Mouse (Mus musculus) frontal cortex, postnatal 14 days (tissue): ENCODE results near the gene Alox5.

Source experiments
- DNase-seq, 2 experiments: peaks; one replicate each; pipeline ENCODE4 v3.0.0; 2022; ENCODE audit warnings: low spot score in 2 of 2

The Alox5 gene

DNA sequence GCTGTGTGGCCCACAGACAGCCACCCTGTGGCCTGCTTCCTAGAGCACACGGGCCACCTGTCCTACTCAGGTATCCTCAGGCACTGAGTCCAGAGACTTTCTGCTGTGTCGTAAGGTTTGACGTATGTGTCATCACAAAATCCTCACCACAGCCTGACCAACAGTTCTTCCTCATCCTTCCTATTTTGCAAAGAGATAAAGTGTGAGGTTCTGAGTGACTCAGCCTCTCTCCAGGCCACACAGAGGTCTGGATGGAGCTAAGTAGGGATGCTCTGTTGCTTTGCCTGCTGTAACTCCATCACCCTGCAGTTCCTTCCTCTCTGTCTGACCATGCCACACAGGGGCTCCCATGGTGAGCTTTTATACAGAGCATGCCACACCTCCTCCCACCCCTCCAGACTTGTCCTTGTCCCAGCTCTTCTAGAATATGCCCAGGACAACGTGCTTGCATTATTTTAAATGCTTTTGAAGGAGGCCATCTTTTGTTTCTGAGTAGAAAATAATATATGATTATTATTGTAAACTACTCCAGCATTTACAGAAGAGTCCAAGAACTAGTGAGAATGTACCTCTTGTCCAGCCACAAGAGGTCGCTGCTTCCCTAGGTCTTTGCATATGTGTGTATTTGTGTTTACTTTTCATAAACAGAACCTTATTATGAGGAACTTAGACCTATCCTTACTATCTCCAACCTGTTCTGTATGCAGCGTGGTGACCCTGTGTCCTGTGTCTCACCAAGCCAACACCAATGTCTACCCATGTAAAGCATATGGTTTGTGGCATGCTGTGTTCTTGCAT, 43.3 kb downstream of the Alox5 start:
- no peak for DNase-seq

DNA sequence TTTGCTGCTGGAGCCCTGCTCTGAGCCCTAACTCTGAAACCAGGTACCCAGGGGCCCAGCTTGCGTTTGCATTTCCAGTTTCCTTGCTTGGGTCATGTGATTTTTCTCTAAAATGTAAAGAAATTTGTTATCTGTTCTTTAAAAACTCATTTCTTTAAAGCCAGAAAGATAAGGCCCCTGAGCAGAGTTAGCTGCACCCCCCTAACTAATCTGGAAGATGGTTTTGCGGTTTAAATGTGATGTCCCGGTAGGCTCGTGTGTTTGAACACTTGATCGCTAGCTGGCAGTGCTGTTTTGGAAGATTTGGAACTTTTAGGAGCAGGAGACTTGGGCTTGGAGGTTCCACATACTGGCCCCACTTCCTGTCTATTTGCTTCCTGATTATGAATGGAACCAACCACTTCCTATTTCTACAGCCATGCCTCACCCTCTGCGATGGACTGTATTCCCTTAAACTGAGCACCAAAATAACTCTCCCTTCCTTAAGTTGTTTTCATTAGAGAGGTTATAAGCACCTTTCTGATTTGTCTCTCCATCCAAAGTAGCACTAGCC, 44.9 kb downstream of the Alox5 start:
- DNase-seq = no peak

DNA sequence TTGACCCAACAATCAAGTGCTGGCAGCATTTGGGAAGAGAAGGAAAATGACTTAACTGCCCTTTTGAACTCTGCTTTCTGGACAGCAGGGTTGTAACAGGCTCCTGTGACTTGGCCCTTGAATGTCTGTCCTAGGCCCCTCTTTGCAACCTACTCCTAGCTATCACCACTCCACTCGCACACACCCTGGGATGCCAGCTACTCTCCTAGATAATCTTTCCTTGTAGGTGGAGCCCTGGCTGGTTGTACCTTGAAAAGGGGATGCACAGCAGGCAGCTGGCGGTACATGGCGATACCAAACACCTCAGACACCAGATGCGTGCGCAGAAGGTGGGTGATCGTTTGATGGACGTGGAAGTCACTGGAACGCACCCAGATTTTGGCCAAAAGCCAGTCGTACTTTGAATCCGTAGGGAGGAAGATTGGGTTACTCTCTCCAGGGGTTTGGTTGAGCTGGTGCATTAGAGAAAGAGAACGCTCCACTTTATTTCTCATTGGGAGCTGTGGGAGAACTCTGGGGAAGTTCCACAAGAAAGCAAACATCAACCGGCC, 45.8 kb downstream of the Alox5 start:
- DNase-seq = no peak

DNA sequence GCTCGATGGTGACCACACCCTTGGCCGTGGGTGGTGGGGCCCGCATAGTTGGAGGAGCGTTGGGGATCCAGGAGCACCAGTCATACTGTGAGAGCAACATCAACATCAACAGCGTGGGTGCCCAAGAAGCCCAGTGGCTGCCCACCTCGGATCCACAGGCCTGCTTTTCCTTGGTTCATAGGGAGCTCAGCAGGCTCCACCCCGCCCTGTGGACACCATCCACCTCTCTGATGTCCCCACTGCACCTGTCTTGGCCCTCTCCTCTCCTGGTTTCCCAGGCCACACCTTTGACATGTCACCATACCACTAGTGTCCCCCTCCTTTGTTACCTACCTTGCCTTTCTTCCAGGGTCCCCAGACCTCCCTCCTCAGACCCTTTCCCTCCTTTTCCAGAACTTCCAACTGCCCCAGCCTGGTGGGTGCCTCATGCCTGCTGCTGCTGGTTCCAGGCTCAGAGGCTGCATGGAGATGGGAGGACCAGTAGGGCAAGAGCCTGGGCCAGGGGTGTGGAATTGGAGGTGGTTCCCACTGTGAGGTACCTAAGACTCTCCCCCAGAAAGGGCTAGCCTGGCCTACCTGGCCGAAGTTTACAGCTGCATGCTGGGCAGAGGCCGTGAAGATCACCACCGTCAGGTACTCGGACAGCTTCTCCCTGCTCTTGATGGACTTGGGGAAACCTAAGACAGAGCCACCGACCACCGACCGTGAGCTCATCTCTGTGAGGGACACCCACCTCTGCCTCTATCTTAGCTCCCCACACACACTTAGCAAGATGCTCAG, 48.2 kb downstream of the Alox5 start:
- DNase-seq = no peak

DNA sequence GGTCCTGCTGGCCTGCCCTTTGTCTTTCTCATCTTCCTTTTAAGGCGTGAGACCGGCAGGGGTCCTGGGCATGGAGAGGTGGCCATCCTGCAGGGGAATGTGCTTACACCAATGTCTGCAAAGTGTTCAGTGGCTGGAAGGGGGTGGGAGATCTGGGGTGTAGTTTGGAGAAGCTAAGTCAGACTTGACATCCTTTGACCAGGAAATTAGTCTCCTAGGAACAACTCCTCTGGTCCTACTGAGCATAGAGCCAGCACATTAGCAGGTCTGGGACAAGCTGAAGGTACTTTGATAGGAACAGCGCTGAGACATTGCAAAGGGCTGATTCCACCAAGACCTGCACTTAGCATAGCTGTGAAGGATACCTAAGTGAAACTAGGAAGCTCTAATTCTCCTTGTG, 49.3 kb downstream of the Alox5 start:
- no peak for DNase-seq

DNA sequence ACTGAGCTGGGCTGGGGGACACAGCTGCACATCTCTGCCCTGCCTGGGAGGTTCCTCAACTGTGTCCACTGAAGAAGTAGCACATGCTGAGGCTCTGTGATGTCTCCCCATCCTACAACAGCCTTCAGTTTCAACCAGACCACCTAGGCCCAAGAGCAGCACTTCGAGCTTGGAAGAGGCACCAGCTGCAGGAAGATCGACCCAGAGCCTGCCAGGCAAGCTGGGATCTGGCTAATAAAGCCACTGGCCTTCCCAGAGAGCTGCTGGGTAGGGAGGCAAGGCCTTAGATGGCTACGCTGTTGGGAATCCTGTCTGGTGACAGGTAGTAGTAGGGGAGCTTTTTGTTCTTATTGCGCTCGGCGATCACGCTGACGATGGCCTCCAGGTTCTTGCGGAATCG, 50.5 kb downstream of the Alox5 start:
- DNase-seq = no peak

DNA sequence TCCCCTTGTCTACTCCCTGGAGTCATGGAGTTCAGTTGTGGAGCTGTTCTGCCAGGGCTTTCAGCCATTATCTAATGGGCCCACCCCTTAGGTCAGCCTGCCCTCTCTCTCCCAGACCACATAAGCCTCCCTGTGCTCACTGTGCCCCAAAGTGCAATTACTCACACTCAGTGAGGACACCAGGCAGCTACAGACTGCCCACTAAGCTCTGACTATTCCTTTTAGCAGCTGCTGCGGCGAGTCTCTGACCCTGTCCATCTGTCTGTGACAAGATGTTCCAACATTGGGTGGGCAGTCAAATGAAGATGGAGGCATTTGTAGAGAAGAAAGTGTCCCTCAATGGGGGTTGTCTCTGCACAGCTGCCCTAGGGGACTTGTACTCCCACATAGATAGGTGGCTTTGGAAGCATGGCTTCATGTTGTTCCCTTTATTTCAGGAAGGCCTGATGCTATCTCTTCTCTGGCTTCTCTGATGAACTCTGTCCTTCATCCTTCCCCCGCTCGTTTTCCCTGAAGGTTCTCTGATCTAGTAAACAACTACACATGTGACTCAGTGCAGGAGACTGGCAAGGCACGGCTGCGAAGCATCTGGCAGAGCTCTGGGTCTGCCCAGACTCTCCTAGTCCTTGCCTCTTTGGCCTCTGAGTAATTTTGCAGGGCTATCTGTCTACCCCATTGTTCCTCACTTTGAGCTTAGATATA, 52.9 kb downstream of the Alox5 start:
- no peak for DNase-seq

DNA sequence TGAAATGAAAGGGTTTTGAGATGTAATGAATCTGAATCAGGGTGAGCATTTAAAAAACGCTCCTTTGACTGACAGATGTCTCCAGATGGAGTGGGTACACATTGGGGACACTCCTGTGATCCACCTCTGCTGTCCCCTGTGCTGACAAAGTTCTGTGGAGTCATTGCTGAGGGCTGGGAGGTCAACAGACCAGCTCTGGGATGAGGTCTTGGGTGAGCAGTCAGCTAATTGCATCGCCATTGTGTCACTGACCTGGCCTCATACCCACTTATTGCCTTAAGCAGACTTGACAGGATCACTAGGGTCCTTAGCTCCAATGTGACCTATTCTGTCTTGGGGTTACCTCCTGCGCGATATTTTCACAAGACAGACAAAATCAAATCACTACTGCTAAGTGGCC, 53.8 kb downstream of the Alox5 start:
- no peak for DNase-seq

DNA sequence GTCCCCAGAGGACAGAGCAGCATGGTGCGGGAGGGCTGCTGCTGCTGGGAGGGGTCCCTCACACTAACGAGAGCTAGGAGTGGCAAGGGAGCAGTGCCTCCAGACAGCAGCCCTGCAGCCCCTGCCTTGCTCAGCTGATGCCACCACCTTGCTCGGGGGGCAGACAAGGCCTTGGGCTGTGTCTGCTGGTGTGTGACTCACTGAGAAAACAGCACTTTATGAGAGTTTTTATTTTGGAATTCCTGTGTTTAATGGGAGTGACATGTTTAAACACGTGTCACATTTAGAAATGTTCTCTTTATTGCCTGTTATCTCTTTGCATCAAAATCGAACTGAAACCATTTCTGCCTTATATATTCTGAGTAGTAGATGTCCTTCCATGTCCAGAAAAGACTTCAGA, 54.3 kb downstream of the Alox5 start:
- no peak for DNase-seq

DNA sequence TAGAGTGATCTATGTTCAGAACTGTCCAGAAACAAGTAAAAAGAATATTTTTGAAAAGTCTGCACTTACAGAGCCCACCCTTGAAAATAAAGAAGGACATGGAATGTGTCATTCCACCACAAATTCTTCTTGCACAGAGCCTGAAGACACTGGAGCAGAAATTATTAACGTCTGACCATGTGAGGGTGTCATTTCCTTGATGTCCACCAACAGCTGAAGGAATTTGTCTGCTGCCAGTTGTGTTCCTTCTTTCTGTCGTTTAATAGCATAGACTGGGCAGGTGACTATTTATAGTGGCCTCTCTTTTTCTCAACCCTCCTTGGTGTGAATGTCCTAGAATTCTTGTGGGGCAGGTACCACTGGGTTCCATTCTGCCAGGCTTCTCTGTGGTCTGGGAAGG, 54.8 kb downstream of the Alox5 start:
- DNase-seq = no peak

DNA sequence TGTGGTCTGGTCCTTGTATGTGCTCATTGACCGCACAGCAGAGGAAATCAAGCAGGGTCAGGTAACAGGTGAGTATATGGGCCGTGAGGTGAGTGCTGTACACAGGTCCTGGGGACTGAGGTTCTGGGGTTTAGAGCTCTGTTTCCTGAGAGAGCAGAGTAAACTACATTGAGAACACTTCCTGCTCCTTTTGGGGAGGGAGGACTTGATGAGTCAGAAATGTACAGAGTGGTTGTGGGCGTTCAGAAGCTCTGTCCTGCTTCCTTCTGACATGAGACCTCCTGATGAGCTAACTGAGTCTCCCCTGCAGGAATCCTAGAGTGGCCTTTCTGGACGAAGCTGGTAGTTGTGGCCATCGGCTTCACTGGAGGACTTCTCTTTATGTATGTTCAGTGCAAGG, 55.3 kb downstream of the Alox5 start:
- no peak for DNase-seq

DNA sequence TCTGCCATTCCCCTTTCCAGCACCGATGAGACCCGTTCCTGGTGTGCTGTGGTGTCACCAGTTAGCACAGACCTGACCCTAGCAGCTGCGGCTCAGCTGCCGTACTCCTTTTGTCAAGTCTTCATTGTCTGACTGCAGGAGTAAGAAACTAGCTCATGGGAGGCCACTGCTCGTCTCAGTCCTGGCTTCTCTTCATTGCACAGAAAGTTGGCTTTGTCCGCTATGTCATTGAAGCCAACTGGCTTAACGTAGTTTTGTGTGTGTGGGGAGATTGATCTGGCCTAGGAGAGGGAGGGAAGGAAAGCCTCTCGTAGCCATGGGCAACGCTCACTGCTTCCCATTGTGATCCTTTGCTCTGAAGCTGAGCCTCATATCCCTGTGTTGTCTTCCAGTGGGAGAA, 55.7 kb downstream of the Alox5 start:
- no peak for DNase-seq

DNA sequence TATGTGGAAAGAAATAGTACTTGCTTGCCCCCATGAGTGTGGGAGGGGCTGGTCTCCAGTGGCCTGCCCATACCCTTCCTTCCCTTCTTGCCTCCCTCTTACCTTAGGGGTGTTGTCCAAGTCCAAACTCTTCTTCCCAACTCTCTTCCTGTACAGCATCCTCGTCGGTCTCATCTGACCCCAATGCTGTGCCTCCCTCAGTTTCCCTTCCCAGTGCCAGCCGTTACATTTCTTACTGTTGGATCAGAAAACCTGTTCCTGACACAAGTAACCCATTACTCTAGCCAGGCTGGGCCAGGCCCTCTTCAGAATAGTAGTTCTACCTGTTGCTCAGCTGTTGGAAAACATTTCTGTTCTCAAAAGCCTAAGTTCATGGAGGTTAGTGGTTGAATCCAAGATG, 58.6 kb downstream of the Alox5 start:
- DNase-seq = no peak

DNA sequence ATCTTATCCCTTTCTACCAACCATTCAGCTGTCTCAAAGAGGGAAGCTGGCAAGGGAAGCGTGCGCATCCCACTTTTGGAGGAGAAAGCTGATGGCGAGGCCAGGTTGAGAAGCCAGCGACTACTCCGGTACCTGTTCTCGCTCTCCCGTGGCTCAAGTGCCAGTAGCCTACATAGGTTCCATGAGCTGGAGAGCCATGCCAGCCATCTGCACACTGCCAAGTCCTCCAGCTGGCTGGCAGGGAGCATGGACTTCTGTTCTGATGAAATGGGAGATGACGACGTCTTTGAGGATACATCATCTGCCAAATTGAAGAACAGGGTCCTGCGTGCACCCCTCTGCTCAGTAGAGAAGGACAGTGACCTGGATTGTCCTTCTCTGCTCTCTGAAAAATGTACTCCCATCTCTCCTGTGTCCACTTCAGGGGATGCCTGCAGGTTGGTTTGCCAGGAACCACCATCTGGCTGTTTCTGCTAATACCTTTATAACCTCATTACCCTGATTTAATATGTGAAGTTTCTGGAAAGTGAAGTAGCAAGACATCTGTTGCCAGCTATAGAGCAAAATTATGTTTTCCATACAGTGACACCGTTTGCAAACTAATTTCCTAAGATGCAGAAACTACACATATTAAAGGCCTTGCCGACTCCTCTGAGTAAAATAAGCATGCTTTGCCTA, 59.1 kb downstream of the Alox5 start:
- DNase-seq = no peak

DNA sequence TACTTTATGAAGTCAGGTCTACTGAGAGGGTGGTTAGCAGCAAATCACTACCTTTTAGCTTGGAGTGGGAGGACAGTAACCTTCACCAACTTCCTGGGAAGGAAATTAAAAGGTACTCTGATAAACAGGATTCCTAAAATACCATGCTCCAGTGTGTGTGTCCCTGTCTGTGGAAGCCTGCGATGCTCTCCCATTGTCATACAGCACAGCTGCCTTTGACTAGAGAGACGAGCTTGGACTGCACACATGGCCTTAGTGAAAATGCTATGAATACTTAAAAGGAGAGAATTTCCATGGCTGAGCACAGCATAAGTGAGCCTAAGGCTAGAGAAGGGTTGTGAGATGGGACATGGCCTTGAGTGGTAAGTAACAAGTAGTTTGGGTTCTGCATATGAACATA, 62.8 kb downstream of the Alox5 start:
- no peak for DNase-seq

DNA sequence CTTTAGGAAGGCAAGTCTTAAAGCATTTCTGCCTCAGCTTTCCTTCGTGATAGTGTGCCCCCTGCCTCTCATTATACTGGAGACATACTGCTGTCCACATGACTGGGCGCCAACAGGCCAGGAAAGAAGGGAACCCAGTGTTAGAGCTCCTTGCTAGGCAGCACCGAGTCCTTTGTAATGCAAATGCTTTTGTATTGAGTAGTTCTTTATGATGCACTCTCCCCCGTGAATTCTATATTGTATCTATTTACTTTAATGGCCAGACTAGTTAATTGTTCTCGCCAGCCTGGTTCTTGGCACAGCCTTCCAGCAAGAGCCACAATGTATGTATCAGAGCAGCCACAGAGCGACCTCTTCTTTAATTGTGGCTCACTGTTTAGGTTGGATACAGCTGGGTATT, 63.4 kb downstream of the Alox5 start:
- DNase-seq = no peak

DNA sequence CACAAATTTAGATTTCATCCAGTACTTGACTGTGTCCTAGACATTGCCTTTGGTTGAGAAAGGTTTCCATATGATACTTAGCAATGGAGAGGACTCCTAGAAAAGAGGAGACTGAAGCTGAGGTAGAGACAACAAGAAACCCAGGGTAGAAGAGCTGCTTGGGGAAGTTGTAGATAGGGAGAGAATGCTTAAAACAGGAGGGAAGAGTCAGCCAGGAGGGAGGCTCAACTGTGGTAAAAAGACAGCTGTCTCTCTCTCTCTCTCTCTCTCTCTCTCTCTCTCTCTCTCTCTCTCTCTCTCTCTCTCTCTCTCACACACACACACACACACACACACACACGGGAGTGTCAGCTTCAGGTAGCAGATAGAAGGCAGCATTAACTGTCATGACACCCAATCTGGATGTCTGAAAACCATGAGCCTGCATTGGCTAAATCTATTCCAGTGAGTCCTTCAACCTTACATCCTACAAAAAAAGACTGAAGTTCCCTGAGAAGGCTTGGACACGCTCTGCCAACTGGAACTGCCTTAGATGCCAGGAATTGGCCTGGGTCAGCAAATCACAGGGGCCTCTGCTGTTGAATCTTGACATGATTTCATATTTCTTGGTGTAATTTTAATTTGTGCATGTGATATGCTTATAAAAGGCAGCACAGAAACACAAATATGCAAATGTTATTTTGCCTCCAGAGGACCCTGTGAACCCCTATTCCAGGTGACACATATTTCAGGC, 65.9 kb downstream of the Alox5 start:
- no peak for DNase-seq

DNA sequence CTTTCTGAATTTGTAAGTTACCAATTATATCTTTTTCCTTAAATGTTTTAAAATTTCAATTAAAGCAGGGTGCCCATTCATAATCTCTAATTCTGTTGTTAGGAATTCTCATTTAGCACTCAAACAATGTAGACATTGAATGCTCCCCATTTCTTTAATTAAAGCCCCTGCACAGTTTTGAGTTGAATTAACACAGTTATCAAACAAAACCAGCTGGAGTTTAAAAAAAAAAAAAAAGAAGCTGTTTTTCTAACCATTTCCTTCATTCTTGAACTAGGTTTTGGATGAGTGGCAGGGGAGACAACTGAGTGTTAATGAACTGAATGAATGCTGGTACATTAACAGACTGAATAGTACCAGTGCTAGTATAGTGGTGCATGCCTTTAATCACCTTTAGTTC, 71.5 kb downstream of the Alox5 start:
- DNase-seq = no peak

DNA sequence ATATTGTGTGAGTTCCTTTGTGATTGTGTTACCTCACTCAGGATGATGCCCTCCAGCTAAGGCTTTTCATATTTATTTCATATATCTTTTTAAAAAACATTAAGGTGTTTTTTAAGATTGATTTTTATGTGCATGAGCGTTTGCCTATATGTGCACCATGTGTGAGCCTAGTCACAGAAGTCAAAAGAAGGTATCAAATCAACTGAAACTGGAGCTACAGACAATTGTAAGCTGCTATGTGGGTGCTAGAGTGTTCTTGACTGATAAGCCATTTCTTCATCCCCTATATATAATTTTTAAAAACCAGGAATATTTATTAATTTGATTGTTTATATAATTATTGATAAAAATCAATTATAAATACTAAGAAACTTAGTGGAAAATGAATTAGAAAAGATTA, 72.9 kb downstream of the Alox5 start:
- no peak for DNase-seq

DNA sequence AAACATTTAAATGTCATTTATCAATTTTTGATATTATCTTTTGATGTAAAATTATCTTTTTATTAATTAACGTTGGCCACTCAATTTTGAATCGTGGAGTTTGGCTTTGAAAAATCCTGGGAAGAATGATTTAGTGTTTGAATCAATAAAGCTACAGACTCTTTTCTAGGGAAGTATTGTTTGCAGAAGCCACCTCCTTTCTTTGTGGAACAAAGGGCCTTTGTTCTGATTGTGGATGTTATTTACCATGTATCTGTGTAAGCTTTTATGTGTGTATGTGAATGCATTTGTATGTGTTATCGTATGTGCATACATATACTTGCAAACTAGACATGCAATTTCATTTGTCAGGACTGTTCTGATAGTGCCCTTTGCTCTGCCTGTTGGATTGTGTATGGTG, 74.5 kb downstream of the Alox5 start:
- no peak for DNase-seq

DNA sequence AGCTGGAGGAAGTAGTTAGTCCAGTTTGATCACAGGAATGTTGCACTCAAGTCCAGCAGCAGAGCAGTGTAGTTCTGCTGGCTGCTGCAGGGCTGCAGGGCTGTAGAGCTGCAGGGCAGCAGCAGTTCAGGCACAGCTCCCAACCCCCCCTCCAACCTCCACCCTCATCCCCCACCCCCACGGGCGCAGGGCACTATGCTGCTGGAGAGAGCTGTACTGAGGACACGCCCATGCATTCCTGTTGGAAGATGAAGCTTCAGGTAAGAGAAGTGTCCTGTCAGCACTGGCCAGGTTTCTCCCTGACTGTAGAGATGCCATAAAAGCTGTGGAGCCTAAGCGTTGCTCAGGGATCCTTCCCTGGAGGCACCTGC, 74.9 kb downstream of the Alox5 start:
- DNase-seq = no peak
